Mouse (Mus musculus) G1E (cell line): ENCODE measurements at regions not wholly inside any gene's neighbourhood (a gene's known extent, or its start where the extent isn't known, plus 50 kb on each side); places are given as distances from the start of the nearest gene placed in this dataset.

Experiments used
- ATAC-seq: 2 replicates; pipeline ENCODE4 v1.8.0; 2016; ENCODE audit warnings: mild to moderate bottlenecking; ENCODE audit not compliant: insufficient number of reproducible peaks, poor library complexity, low FRiP score, severe bottlenecking; ENCODE audit errors: extremely low read depth
- DNase-seq: peaks from one replicate; pipeline ENCODE4 v3.0.0; 2012; ENCODE audit warnings: low spot score
- H3K27me3 ChIP-seq: 2 replicates; pipeline ENCODE4 v1.6.1; 2012; ENCODE audit warnings: mild to moderate bottlenecking, low read length, inconsistent platforms; ENCODE audit not compliant: insufficient read depth
- H3K36me3 ChIP-seq: replicated peaks from 2 replicates; pipeline ENCODE3; 2012; ENCODE audit warnings: mild to moderate bottlenecking, inconsistent platforms
- H3K4me1 ChIP-seq: 2 replicates; pipeline ENCODE4 v1.6.1; 2012; ENCODE audit warnings: low read depth, low read length, inconsistent platforms, mixed read lengths; ENCODE audit not compliant: insufficient read depth
- H3K4me3 ChIP-seq: 2 replicates; pipeline ENCODE4 v1.5.1; 2012; ENCODE audit warnings: low read depth, mild to moderate bottlenecking, inconsistent platforms, low read length, moderate library complexity, mixed read lengths
- H3K9me3 ChIP-seq: replicated peaks from 2 replicates; pipeline ENCODE4 v1.6.1; 2012; ENCODE audit warnings: inconsistent platforms
- CTCF ChIP-seq: IDR thresholded peaks from 2 replicates; pipeline ENCODE4 v1.5.1; 2012; ENCODE audit warnings: low read depth, low read length, inconsistent platforms, mixed read lengths
- GATA1 ChIP-seq: IDR thresholded peaks from 2 replicates; pipeline ENCODE4 v1.6.1; 2012; ENCODE audit warnings: borderline replicate concordance, low read length, inconsistent platforms, mixed read lengths
- GATA2 ChIP-seq: IDR thresholded peaks from 2 replicates; pipeline ENCODE4 v1.6.1; 2012; ENCODE audit warnings: low read depth, low read length, inconsistent platforms, borderline replicate concordance
- POLR2AphosphoS5 ChIP-seq: IDR thresholded peaks from 2 replicates; pipeline ENCODE4 v1.6.1; 2012; ENCODE audit warnings: low read depth, low read length, inconsistent platforms; ENCODE audit not compliant: insufficient replicate concordance
- TAL1 ChIP-seq: conservative IDR thresholded peaks from 2 replicates; pipeline ENCODE4 v1.6.1; 2012; ENCODE audit warnings: low read depth, low read length, inconsistent platforms, mixed read lengths

DNA sequence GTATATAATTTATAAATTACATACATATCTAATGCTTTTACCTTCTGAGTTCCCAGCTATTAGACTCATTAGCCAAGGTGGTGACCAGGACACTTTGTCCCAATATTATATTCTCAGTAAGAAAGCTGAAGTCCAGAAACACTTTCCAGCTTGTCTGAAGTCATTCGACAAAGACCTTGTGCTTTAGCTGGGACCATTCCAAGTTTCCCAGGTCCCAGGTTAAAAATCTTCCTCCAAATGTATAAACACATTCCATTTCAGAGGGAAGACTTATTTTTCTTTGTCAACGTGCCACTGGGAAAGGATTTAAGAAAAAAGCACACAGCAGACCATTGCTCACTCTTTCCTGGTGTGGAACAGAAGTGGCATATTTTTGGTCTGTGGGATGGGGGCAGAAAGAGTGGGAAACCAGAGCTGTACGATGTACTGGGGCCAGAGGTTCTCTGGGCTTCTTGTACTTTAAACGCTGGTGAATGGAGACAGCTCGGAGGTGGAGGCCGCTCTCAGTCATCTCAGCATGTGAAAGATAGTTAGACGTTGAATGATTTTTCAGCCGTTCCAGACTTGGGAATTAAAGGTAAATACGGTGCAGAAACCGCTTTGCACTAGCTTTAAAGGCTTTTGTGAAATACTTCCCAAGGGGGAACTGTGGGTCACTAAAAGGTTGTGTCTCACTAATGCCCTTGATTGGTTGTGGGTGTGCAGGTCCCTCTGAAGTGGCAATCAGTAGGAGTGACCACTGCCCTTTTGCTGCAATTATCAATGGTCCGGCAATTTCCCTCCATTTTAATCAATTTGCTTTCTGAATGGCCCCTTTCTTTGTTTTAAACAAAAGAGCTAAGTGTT lies 261.2 kb upstream of the A1bg start:
- ATAC-seq (no peak), DNase-seq (no peak)
- TF ChIP-seq TAL1 (no peak), CTCF (no peak), GATA2 (no peak)
- Histone ChIP-seq H3K36me3 (no peaks in the 10 kb centered on the region), H3K4me3 (no peak overlapping the region), H3K4me1 (no peaks in the 10 kb centered on the region), H3K9me3 (no peaks in the 10 kb centered on the region), H3K27me3 (no peaks in the 10 kb centered on the region)

- no peak for DNase-seq
- no peaks in the 10 kb centered on the region for H3K27me3 ChIP-seq
- TF ChIP-seq POLR2AphosphoS5, result no peak
- no peak for TF ChIP-seq GATA1
- no peak for TF ChIP-seq CTCF
- TF ChIP-seq TAL1, result no peak
- TF ChIP-seq GATA2, result no peak
Observed at GRCm38 (mm10) chr15:61183291-61183690, 260.5 kb upstream of the A1bg start.

GRCm38 (mm10) chr15:61168842-61169416 lies 246.1 kb upstream of the A1bg start:
- H3K4me3 ChIP-seq, result no peak overlapping the region
- no peaks in the 10 kb centered on the region for H3K9me3 ChIP-seq
- H3K4me1 ChIP-seq, result no peaks in the 10 kb centered on the region
- TF ChIP-seq GATA1, result no peak
- no peak for TF ChIP-seq TAL1
- no peak for TF ChIP-seq CTCF
- TF ChIP-seq GATA2, result no peak
- no peak for TF ChIP-seq POLR2AphosphoS5
- H3K27me3 ChIP-seq, result no peaks in the 10 kb centered on the region
- ATAC-seq (no peak), DNase-seq (no peak)
- no peaks in the 10 kb centered on the region for H3K36me3 ChIP-seq

More at GRCm38 (mm10) chr15:61183291-61183690, 260.5 kb upstream of the A1bg start:
- no peaks in the 10 kb centered on the region for H3K36me3 ChIP-seq
- no peaks in the 10 kb centered on the region for H3K9me3 ChIP-seq
- no peak overlapping the region for H3K4me3 ChIP-seq
- no peaks in the 10 kb centered on the region for H3K4me1 ChIP-seq
- ATAC-seq, result no peak

- ATAC-seq, result no peak
- H3K4me3 ChIP-seq, result no peak overlapping the region
- H3K9me3 ChIP-seq, result no peaks in the 10 kb centered on the region
- H3K4me1 ChIP-seq, result no peaks in the 10 kb centered on the region
- TF ChIP-seq GATA1, result no peak
- TF ChIP-seq POLR2AphosphoS5, result no peak
- no peak for TF ChIP-seq GATA2
- TF ChIP-seq CTCF, result no peak
- TF ChIP-seq TAL1, result no peak
- H3K27me3 ChIP-seq, result no peaks in the 10 kb centered on the region
- DNase-seq, result no peak
- H3K36me3 ChIP-seq, result no peaks in the 10 kb centered on the region
Observed at GRCm38 (mm10) chr15:61165050-61165449, 242.2 kb upstream of the A1bg start.

GRCm38 (mm10) chr15:61161397-61161796 lies 238.6 kb upstream of the A1bg start:
- H3K9me3 ChIP-seq, result no peaks in the 10 kb centered on the region
- no peaks in the 10 kb centered on the region for H3K36me3 ChIP-seq
- DNase-seq, result no peak
- no peak overlapping the region for H3K4me3 ChIP-seq
- TF ChIP-seq TAL1 (no peak), CTCF (no peak), GATA2 (no peak), GATA1 (no peak), POLR2AphosphoS5 (no peak)
- H3K4me1 ChIP-seq, result no peaks in the 10 kb centered on the region
- no peaks in the 10 kb centered on the region for H3K27me3 ChIP-seq
- ATAC-seq, result no peak

DNA sequence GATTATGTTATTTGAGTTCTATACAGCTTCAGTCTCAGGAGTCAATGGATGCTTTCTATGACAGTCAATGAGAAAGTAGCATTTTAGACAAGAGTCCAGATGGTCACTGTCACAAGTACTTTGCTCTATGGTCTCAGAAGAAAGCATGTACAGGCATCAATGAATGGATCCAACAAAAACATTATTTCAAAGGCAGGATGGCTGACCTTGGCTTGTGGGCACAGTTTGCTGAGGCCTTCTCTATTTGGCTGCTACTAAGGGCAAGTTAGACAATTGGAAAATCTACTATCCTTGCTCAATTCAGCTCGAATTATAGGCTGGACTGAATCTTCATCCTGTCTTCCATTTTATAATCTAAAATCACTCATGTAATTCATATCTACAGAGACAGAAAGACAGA lies 237.9 kb upstream of the A1bg start:
- H3K27me3 ChIP-seq, result no peaks in the 10 kb centered on the region
- TF ChIP-seq GATA1, result no peak
- no peak for TF ChIP-seq CTCF
- TF ChIP-seq POLR2AphosphoS5, result no peak
- TF ChIP-seq TAL1, result no peak
- TF ChIP-seq GATA2, result no peak
- ATAC-seq (no peak), DNase-seq (no peak)
- no peaks in the 10 kb centered on the region for H3K4me1 ChIP-seq
- no peak overlapping the region for H3K4me3 ChIP-seq
- H3K36me3 ChIP-seq, result no peaks in the 10 kb centered on the region
- H3K9me3 ChIP-seq, result no peaks in the 10 kb centered on the region
